Mouse (Mus musculus) hindbrain, embryonic 16.5 days (tissue): ENCODE results near the gene Ndufa11. TPM values are rescaled to one million over a fixed set of nuclear protein-coding genes. Genes with fewer than 3 reads are reported as not detected.

Experiments used
- ATAC-seq: fragments of 200-750 bp; cut with Nextera tagmentation; 2 replicates; pipeline ENCODE4 v1.8.0; 2017; ENCODE audit warnings: moderate TSS enrichment, moderate library complexity
- H3K27ac ChIP-seq: fragments of 300-500 bp; sonication (generic); 2 replicates; pipeline ENCODE4 v1.5.1; 2014; ENCODE audit warnings: low read depth, mild to moderate bottlenecking, control low read depth, low read length, moderate library complexity
- H3K27me3 ChIP-seq: fragments of 300-500 bp; sonication (generic); replicated peaks from 2 replicates; pipeline ENCODE4 v1.6.1; 2014; ENCODE audit warnings: low read length; ENCODE audit not compliant: control insufficient read depth, insufficient read depth
- H3K36me3 ChIP-seq: fragments of 300-500 bp; sonication (generic); 2 replicates; pipeline ENCODE4 v1.6.1; 2014; ENCODE audit warnings: mild to moderate bottlenecking, low read length, moderate library complexity, mixed read lengths; ENCODE audit not compliant: control insufficient read depth, insufficient read depth
- H3K4me1 ChIP-seq: fragments of 300-500 bp; sonication (generic); 2 replicates; pipeline ENCODE4 v1.6.1; 2014; ENCODE audit warnings: low read depth, low read length; ENCODE audit not compliant: control insufficient read depth, insufficient read depth
- H3K4me2 ChIP-seq: fragments of 300-500 bp; sonication (generic); 2 replicates; pipeline ENCODE4 v1.6.1; 2014; ENCODE audit warnings: mild to moderate bottlenecking, low read length, control low read depth, moderate library complexity
- H3K4me3 ChIP-seq: fragments of 300-500 bp; sonication (generic); 2 replicates; pipeline ENCODE4 v1.5.1; 2014; ENCODE audit warnings: mild to moderate bottlenecking, low read length, control low read depth, moderate library complexity
- H3K9ac ChIP-seq: fragments of 300-500 bp; sonication (generic); 2 replicates; pipeline ENCODE4 v1.6.1; 2014; ENCODE audit warnings: low read depth, mild to moderate bottlenecking, control low read depth, low read length, moderate library complexity
- H3K9me3 ChIP-seq: fragments of 300-500 bp; sonication (generic); 2 replicates; pipeline ENCODE4 v1.6.1; 2014; ENCODE audit warnings: mild to moderate bottlenecking, low read length, moderate library complexity; ENCODE audit not compliant: control insufficient read depth
- WGBS: fragments of 180-500 bp; shearing (Covaris S2); extraction: QIAGEN DNeasy Blood & Tissue Kit; methylation state at CpG from one replicate; pipeline ENCODE4 v1.1.7; 2014; 5-methylcytosine and 5-hydroxymethylcytosine counted together
- polyA plus RNA-seq: library from polyadenylated mRNA; unstranded; fragments of >200 nt; fragmentation: Nextera tagmentation; extraction: Ambion mirVana; gene quantifications from 2 replicates; pipeline ENCODE4 v1.2.1, GENCODE M21; 2015

Ndufa11 gene
- polyA plus RNA-seq, 1 experiment from 2014 or later = 621 TPM

GRCm38 (mm10) chr17:56728117-56728516 is 10.6 kb downstream of the Ndufa11 start:
- H3K36me3 ChIP-seq = peaks cover 3% of the 10 kb centered on the region; the same call in 1 of the 2 replicates
- no peak for ATAC-seq
- no peaks in the 10 kb centered on the region; the same call in none of the 2 replicates for H3K4me1 ChIP-seq
- no peak overlapping the region for H3K9ac ChIP-seq
- no peaks in the 10 kb centered on the region for H3K27me3 ChIP-seq
- WGBS = 37% methylated on average over 12 of the region's 12 CpGs
- H3K27ac ChIP-seq = no peak overlapping the region
- H3K4me3 ChIP-seq = no peak overlapping the region
- H3K9me3 ChIP-seq = no peaks in the 10 kb centered on the region
- no peak overlapping the region for H3K4me2 ChIP-seq

GRCm38 (mm10) chr17:56729151-56729550 is 11.6 kb downstream of the Ndufa11 start:
- H3K4me1 ChIP-seq = no peaks in the 10 kb centered on the region; the same call in none of the 2 replicates
- 47% methylated on average over 6 of the region's 6 CpGs for WGBS
- H3K9ac ChIP-seq = no peak overlapping the region
- H3K36me3 ChIP-seq = no peaks in the 10 kb centered on the region
- no peak for ATAC-seq
- no peak overlapping the region for H3K4me3 ChIP-seq
- H3K27ac ChIP-seq = no peak overlapping the region
- no peaks in the 10 kb centered on the region for H3K9me3 ChIP-seq
- H3K27me3 ChIP-seq = no peaks in the 10 kb centered on the region
- H3K4me2 ChIP-seq = no peak overlapping the region

DNA sequence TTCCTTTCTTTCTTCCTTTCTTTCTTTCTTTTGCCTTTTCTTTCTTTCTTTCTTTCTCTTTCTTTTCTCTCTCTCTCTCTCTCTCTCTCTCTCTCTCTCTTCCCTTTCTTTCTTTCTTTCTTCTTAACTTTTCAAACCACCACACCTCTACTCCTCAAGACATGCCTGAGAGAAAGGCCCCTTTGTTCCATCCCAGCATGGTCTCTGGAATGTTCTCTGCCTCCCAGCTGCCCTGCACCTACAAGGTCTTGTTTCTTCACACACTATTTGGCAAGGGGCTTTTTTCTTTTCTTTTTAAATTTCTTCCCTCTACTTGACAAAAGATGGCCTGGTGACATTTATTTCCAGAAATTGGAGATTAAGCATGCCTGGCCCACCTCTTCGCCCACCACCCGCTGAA is 12.1 kb downstream of the Ndufa11 start:
- H3K36me3 ChIP-seq = no peaks in the 10 kb centered on the region
- no peaks in the 10 kb centered on the region; the same call in none of the 2 replicates for H3K4me1 ChIP-seq
- no peak overlapping the region for H3K27ac ChIP-seq
- H3K27me3 ChIP-seq = no peaks in the 10 kb centered on the region
- no peak for ATAC-seq
- H3K4me3 ChIP-seq = no peak overlapping the region
- H3K4me2 ChIP-seq = no peak overlapping the region
- H3K9ac ChIP-seq = no peak overlapping the region
- 42% methylated on average over 2 of the region's 2 CpGs for WGBS
- H3K9me3 ChIP-seq = no peaks in the 10 kb centered on the region

DNA sequence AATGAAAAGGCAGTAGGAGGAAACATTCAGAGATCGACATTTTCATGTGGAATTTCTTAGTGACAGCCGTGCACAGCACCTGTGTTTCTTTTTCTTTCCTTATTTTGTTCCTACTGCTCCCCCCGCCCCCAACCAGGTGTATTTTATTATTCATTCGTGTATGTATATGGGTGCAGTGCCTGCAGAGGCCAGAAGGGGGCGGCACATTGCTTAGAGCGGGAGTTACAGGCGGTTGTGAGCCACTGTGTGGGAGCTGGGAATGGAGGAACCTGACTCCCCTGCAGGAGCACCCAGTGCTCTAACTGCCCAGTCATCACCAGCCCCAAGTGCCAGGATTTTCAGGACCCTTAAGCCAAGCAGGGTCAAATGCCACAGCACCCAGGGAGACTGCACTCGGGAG is 19.0 kb downstream of the Ndufa11 start:
- no peak overlapping the region for H3K4me2 ChIP-seq
- ATAC-seq = no peak

DNA sequence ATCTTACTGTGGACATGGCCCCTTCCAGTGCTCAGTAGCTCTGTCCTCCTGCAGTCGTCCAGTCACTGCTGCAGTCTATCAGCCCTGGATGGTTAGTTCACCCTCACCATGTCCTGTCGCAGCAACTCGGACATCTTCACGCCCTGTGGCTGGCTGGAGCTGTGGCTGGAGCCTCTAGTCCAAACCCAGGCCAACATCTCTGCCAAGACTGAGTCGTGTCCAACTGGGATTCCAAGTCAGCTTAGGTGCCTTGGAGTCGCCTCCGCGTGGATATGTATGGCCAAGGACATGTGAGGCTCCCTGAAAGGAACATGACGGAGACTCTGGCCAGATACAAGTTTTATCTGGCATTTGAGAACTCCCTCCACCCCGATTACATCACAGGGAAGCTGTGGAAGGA is 20.7 kb downstream of the Ndufa11 start:
- Histone ChIP-seq H3K4me2 (no peak overlapping the region), H3K27me3 (no peaks in the 10 kb centered on the region), H3K9me3 (no peaks in the 10 kb centered on the region), H3K36me3 (no peaks in the 10 kb centered on the region), H3K4me3 (no peak overlapping the region), H3K9ac (no peak overlapping the region), H3K4me1 (no peaks in the 10 kb centered on the region), H3K27ac (no peak overlapping the region)
- 86% methylated on average over 10 of the region's 10 CpGs for WGBS
- no peak for ATAC-seq

More for the DNA sequence above, 19.0 kb downstream of the Ndufa11 start:
- Histone ChIP-seq H3K27ac (no peak overlapping the region), H3K4me3 (no peak overlapping the region), H3K9me3 (no peaks in the 10 kb centered on the region), H3K36me3 (no peaks in the 10 kb centered on the region), H3K9ac (no peak overlapping the region), H3K4me1 (no peaks in the 10 kb centered on the region), H3K27me3 (no peaks in the 10 kb centered on the region)
- 43% methylated on average over 8 of the region's 8 CpGs for WGBS

- H3K27ac ChIP-seq = no peak overlapping the region
- no peaks in the 10 kb centered on the region for H3K9me3 ChIP-seq
Observed at GRCm38 (mm10) chr17:56740118-56740787, 22.7 kb downstream of the Ndufa11 start.

DNA sequence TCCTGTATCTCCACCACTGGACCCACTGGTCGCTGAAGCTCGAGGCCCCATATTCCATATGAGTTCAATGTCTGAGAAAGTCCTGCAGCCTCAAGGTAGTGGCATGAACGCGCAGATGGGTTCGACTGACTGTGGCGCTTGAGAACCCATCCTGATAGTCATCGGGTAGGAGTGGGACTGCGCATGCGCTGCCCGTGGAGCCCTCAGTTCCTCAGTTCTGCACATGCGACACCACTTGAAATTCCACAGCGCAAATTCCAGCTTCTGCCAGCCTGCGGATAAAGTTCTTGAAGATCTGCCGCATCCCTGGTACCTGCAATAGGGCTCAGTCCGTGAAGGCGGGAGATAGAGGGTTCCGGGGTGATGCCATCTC is 23.2 kb downstream of the Ndufa11 start:
- Histone ChIP-seq H3K27ac (no peak overlapping the region), H3K4me2 (no peak overlapping the region), H3K9ac (no peak overlapping the region), H3K27me3 (no peaks in the 10 kb centered on the region), H3K4me1 (no peaks in the 10 kb centered on the region), H3K9me3 (no peaks in the 10 kb centered on the region), H3K4me3 (no peak overlapping the region), H3K36me3 (no peaks in the 10 kb centered on the region)
- no peak for ATAC-seq
- 80% methylated on average over 17 of the region's 17 CpGs for WGBS

More at GRCm38 (mm10) chr17:56740118-56740787, 22.7 kb downstream of the Ndufa11 start:
- Histone ChIP-seq H3K4me2 (no peak overlapping the region), H3K27me3 (no peaks in the 10 kb centered on the region), H3K4me1 (no peaks in the 10 kb centered on the region), H3K9ac (no peak overlapping the region), H3K4me3 (no peak overlapping the region), H3K36me3 (no peaks in the 10 kb centered on the region)
- WGBS = 78% methylated on average over 17 of the region's 17 CpGs
- ATAC-seq = no peak

DNA sequence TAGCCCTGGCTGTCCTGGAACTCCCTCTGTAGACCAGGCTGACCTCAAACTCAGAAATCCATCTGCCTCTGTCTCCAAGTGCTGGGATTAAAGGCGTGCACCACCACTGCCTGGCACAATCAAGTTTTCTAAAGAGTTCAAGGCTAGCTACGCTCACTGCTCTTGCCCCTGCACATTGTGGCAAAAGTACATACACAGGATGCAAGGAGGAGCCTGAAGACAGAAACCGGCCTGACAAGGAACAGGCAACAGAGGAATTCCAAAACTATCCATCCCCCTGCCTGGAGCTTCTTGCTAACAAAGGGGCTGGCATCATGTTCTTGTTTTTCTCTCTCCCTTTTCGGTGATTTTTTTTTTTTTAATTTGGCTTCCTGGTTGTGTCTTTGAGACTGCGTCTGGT is 26.6 kb downstream of the Ndufa11 start:
- Histone ChIP-seq H3K9ac (no peak overlapping the region), H3K27ac (no peak overlapping the region), H3K27me3 (peaks cover 2% of the 10 kb centered on the region), H3K4me3 (no peak overlapping the region), H3K4me1 (no peaks in the 10 kb centered on the region), H3K36me3 (no peaks in the 10 kb centered on the region), H3K4me2 (no peak overlapping the region), H3K9me3 (no peaks in the 10 kb centered on the region)
- ATAC-seq = no peak
- WGBS = 67% methylated on average over 5 of the region's 5 CpGs

- peak; percentile 83 for ATAC-seq
- H3K36me3 ChIP-seq = no peaks in the 10 kb centered on the region
- no peak overlapping the region for H3K27ac ChIP-seq
- H3K4me3 ChIP-seq = peak overlapping the region; percentile 41
- H3K9me3 ChIP-seq = peaks cover 5% of the 10 kb centered on the region; the same call in 1 of the 2 replicates
- peaks cover 40% of the 10 kb centered on the region for H3K27me3 ChIP-seq
- H3K9ac ChIP-seq = peak overlapping the region; percentile 56
- no peaks in the 10 kb centered on the region for H3K4me1 ChIP-seq
- H3K4me2 ChIP-seq = peak overlapping the region; percentile 54
- 21% methylated on average over 69 of the region's 71 CpGs for WGBS
Observed at GRCm38 (mm10) chr17:56751404-56752072, 34.0 kb downstream of the Ndufa11 start.
